Mouse (Mus musculus) kidney, embryonic 15.5 days (tissue): ENCODE measurements around the gene Eci1. TPM values are rescaled to one million over a fixed set of nuclear protein-coding genes. Genes with fewer than 3 reads are reported as not detected.
A peak's percentile ranks its signal among the peaks of the same experiment; 100 is the strongest.

Experiments
- ATAC-seq: fragments of 200-750 bp; cut with Nextera tagmentation; replicated peaks from 2 replicates; pipeline ENCODE4 v1.8.0; 2017; ENCODE audit warnings: moderate TSS enrichment; ENCODE audit not compliant: low FRiP score
- H3K27ac ChIP-seq: fragments of 300-500 bp; sonication (generic); 2 replicates; pipeline ENCODE4 v1.5.1; 2015; ENCODE audit warnings: mild to moderate bottlenecking, inconsistent platforms
- H3K27me3 ChIP-seq: fragments of 300-500 bp; sonication (generic); 2 replicates; pipeline ENCODE4 v1.6.1; 2015; ENCODE audit warnings: inconsistent platforms
- H3K36me3 ChIP-seq: fragments of 300-500 bp; sonication (generic); 2 replicates; pipeline ENCODE4 v1.6.1; 2015; ENCODE audit warnings: inconsistent platforms
- H3K4me1 ChIP-seq: fragments of 300-500 bp; sonication (generic); 2 replicates; pipeline ENCODE4 v1.6.1; 2015; ENCODE audit warnings: inconsistent platforms
- H3K4me2 ChIP-seq: fragments of 300-500 bp; sonication (generic); 2 replicates; pipeline ENCODE4 v1.6.1; 2015; ENCODE audit warnings: moderate library complexity, mild to moderate bottlenecking, inconsistent platforms
- H3K4me3 ChIP-seq: fragments of 300-500 bp; sonication (generic); replicated peaks from 2 replicates; pipeline ENCODE4 v1.5.1; 2015; ENCODE audit warnings: mild to moderate bottlenecking, inconsistent platforms
- H3K9ac ChIP-seq: fragments of 300-500 bp; sonication (generic); 2 replicates; pipeline ENCODE4 v1.6.1; 2015; ENCODE audit warnings: mild to moderate bottlenecking, inconsistent platforms
- H3K9me3 ChIP-seq: fragments of 300-500 bp; sonication (generic); replicated peaks from 2 replicates; pipeline ENCODE4 v1.6.1; 2016; ENCODE audit warnings: inconsistent platforms
- WGBS: fragments of 180-500 bp; shearing (Covaris S2); methylation state at CpG from one replicate; pipeline ENCODE4 v1.1.7; 2015; ENCODE audit warnings: mixed read lengths; 5-methylcytosine and 5-hydroxymethylcytosine counted together
- polyA plus RNA-seq: library from polyadenylated mRNA; unstranded; fragments of >200 nt; fragmentation: Nextera tagmentation; extraction: Ambion mirVana; gene quantifications from 2 replicates; pipeline ENCODE4 v1.2.1, GENCODE M21; 2015

Gene Eci1
- polyA plus RNA-seq, 1 experiment from 2014 or later = 115 TPM

GRCm38 (mm10) chr17:24488662-24489264 is 62.3 kb downstream of the Eci1 start:
- Histone ChIP-seq H3K36me3 (no peaks in the 10 kb centered on the region), H3K9me3 (no peaks in the 10 kb centered on the region), H3K9ac (peak overlapping the region; percentile 84), H3K4me3 (peak overlapping the region; percentile 78), H3K4me2 (peak overlapping the region; percentile 100), H3K27me3 (peaks cover 51% of the 10 kb centered on the region), H3K4me1 (peaks cover 29% of the 10 kb centered on the region), H3K27ac (no peak overlapping the region)
- WGBS = under 1% methylated on average over 66 of the region's 81 CpGs
- peak; percentile 62 for ATAC-seq

Other genes starting within 250 kb of the Eci1 start
- gene Tbc1d24, start 221.1 kb upstream of the Eci1 start, polyA plus RNA-seq = 5.9 and 6.7 TPM in 2 replicates
- gene Ntn3, start 217.1 kb upstream of the Eci1 start, polyA plus RNA-seq = 5.1 and 5.6 TPM in 2 replicates
- 13.6 and 14.3 TPM in 2 replicates for gene Tedc2, start 205.8 kb upstream of the Eci1 start, polyA plus RNA-seq
- gene Ccnf, start 175.2 kb upstream of the Eci1 start, polyA plus RNA-seq = 67.5 and 71.1 TPM in 2 replicates
- 0.18 and 0.27 TPM in 2 replicates for gene Abca17, start 75.6 kb upstream of the Eci1 start, polyA plus RNA-seq
- 17.4 and 17.5 TPM in 2 replicates for gene Abca3, start 74.7 kb upstream of the Eci1 start, polyA plus RNA-seq
- 293 and 318 TPM in 2 replicates for gene Rnps1, start 12.1 kb upstream of the Eci1 start, polyA plus RNA-seq
- gene Dnase1l2, start 16.5 kb downstream of the Eci1 start, polyA plus RNA-seq = 2.4 and 3.2 TPM in 2 replicates
- gene E4f1, start 43.7 kb downstream of the Eci1 start, polyA plus RNA-seq = 29.9 and 36.7 TPM in 2 replicates
- gene Pgp, start 43.8 kb downstream of the Eci1 start, polyA plus RNA-seq = 49.9 and 53.3 TPM in 2 replicates
- 0.39 and 0.58 TPM in 2 replicates for gene Bricd5, start 47.2 kb downstream of the Eci1 start, polyA plus RNA-seq
- 29.0 and 36.1 TPM in 2 replicates for gene Mlst8, start 52.4 kb downstream of the Eci1 start, polyA plus RNA-seq
- gene Caskin1, start 62.0 kb downstream of the Eci1 start, polyA plus RNA-seq = 1.8 and 2.3 TPM in 2 replicates
- gene Traf7, start 101.3 kb downstream of the Eci1 start, polyA plus RNA-seq = 85.8 and 96.1 TPM in 2 replicates
- 2.8 TPM in 2 replicates for gene Rab26, start 107.6 kb downstream of the Eci1 start, polyA plus RNA-seq
- 21.3 and 21.9 TPM in 2 replicates for gene Pkd1, start 123.2 kb downstream of the Eci1 start, polyA plus RNA-seq
- gene Tsc2, start 206.0 kb downstream of the Eci1 start, polyA plus RNA-seq = 60.8 and 71.0 TPM in 2 replicates
- 20.0 and 20.6 TPM in 2 replicates for gene Nthl1, start 206.0 kb downstream of the Eci1 start, polyA plus RNA-seq
- gene Slc9a3r2, start 223.7 kb downstream of the Eci1 start, polyA plus RNA-seq = 101 and 106 TPM in 2 replicates
- 0.35 and 0.43 TPM in 2 replicates for gene Npw, start 231.8 kb downstream of the Eci1 start, polyA plus RNA-seq
- 23.9 and 27.6 TPM in 2 replicates for gene Zfp598, start 243.0 kb downstream of the Eci1 start, polyA plus RNA-seq